Mouse (Mus musculus): ENCODE measurements around the gene Exosc5.

GRCm38 (mm10) chr7:25720760-25721159 lies 61.8 kb downstream of the Exosc5 start:
- TF ChIP-seq CTCF (IDR thresholded peaks at IDR 0.05; ENCODE audit: low read depth), result no peak
- no peak for TF ChIP-seq EP300 (IDR thresholded peaks at IDR 0.05; ENCODE audit: low read depth)

All from liver, postnatal 0 days (tissue).